Mouse (Mus musculus) heart, embryonic 10.5 days (tissue): ENCODE measurements around the gene Hcn1. TPM values are rescaled to one million over a fixed set of nuclear protein-coding genes. Genes with fewer than 3 reads are reported as not detected.

Source experiments
- DNase-seq: peaks from one replicate; pipeline ENCODE4 v3.0.0-alpha.2; 2017; ENCODE audit warnings: low spot score
- H3K27ac ChIP-seq: fragments of 300-500 bp; sonication (generic); 2 replicates; pipeline ENCODE4 v1.5.1; 2016; ENCODE audit warnings: mild to moderate bottlenecking
- H3K27me3 ChIP-seq: fragments of 300-500 bp; sonication (generic); 2 replicates; pipeline ENCODE4 v1.6.1; 2016; ENCODE audit warnings: mild to moderate bottlenecking; ENCODE audit not compliant: poor library complexity, insufficient read depth, severe bottlenecking
- H3K36me3 ChIP-seq: fragments of 300-500 bp; sonication (generic); 2 replicates; pipeline ENCODE4 v1.6.1; 2016; ENCODE audit warnings: mild to moderate bottlenecking, moderate library complexity
- H3K4me1 ChIP-seq: fragments of 300-500 bp; sonication (generic); 2 replicates; pipeline ENCODE4 v1.6.1; 2016; ENCODE audit warnings: mild to moderate bottlenecking
- H3K4me3 ChIP-seq: fragments of 300-500 bp; sonication (generic); 2 replicates; pipeline ENCODE4 v1.5.1; 2016; ENCODE audit warnings: mild to moderate bottlenecking, moderate library complexity
- H3K9me3 ChIP-seq: fragments of 300-500 bp; sonication (generic); 2 replicates; pipeline ENCODE4 v1.6.1; 2016; ENCODE audit warnings: mild to moderate bottlenecking, moderate library complexity
- WGBS: fragments of 180-500 bp; shearing (Covaris S2); methylation state at CpG from one replicate; pipeline ENCODE4 v1.1.7; 2016; 5-methylcytosine and 5-hydroxymethylcytosine counted together
- polyA plus RNA-seq: library from polyadenylated mRNA; unstranded; fragments of >200 nt; fragmentation: Nextera tagmentation; extraction: Ambion mirVana; gene quantifications from 2 replicates; pipeline ENCODE4 v1.2.1, GENCODE M21; 2016

Hcn1 gene
- polyA plus RNA-seq, 1 experiment from 2014 or later, result 0.23 TPM

DNA sequence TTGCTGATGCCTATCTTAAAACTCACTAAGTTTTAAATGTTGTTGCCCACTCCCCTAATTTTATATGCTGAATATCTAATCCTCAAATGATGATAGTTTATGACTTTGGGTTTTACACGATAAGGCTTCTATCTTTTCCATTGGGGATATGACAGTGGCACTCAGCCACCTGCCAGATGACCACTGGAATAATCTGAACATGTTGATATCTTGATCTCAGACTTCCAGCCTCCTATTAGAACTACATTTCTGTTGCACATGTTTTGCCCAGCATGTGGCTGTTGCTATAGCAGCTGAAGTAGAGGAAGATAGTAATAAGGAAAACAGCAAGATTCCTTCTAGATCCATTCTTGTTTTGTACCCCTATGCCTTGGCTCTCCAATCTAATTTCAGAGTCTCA lies 336.6 kb downstream of the Hcn1 start:
- DNase-seq, result no peak
- H3K27me3 ChIP-seq, result no peaks in the 10 kb centered on the region
- no peaks in the 10 kb centered on the region for H3K9me3 ChIP-seq
- H3K4me3 ChIP-seq, result no peak overlapping the region
- no peaks in the 10 kb centered on the region for H3K36me3 ChIP-seq
- H3K27ac ChIP-seq, result no peak overlapping the region
- 80% methylated on average over 1 of the region's 1 CpGs for WGBS
- no peaks in the 10 kb centered on the region for H3K4me1 ChIP-seq

DNA sequence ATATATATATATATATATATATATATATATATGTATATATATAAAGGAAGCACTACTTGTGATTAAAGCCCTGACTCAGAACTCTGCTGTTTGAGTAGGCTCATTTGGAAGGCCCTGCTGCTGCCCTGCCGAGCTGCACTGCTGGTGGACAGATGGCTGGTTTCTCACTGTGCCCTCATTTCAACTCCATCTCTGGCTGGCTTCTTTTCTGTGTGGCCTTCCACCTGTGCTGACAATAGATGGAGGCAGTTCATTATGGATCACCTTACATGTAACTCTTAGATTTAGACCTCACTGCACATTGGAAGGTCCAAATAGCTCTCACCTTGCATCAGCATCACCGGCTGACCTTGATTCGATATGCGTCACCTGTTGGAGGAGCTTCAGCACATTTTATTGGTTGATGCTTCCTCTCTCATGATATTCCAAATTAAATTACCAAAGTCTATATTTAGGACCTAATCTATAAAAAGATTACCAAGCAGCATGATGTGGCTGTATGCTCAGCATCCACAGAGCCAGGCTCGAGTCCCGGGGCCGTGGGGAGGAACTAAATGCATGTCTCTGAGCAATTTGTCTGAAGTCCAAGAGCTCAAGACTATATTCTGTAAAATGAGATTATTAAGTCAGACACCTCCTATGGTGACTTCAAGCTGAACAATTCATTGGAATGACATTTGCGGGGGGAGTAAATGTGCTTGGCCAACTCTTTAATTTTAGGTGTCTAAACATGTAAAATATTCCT lies 338.6 kb downstream of the Hcn1 start:
- Histone ChIP-seq H3K9me3 (no peaks in the 10 kb centered on the region), H3K4me3 (no peak overlapping the region), H3K27me3 (no peaks in the 10 kb centered on the region), H3K4me1 (no peaks in the 10 kb centered on the region), H3K36me3 (no peaks in the 10 kb centered on the region), H3K27ac (no peak overlapping the region)
- 93% methylated on average over 8 of the region's 8 CpGs for WGBS
- no peak for DNase-seq

DNA sequence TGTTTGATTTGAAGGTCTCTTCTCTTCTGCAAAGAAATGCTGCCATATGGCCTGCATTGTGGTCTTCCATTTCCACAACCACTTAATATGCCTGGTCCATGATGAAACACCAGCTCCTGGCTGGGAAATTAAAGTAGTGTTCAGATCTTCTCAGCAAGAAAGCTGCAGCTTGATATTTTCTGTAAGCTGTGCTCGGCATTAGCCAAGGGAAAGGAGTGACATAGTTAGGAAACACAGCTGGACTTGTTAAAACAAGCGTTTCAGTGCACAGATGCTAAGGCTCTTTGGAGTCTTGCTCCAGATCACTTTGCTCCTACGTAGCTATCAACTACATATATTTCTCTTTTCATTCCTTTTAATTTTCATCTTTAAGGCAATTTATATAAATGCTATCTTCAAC lies 344.7 kb downstream of the Hcn1 start:
- Histone ChIP-seq H3K27me3 (no peaks in the 10 kb centered on the region), H3K36me3 (no peaks in the 10 kb centered on the region), H3K4me3 (no peak overlapping the region), H3K27ac (no peak overlapping the region), H3K9me3 (no peaks in the 10 kb centered on the region), H3K4me1 (no peaks in the 10 kb centered on the region)
- DNase-seq, result no peak
- WGBS, result 84% methylated on average over 3 of the region's 3 CpGs

DNA sequence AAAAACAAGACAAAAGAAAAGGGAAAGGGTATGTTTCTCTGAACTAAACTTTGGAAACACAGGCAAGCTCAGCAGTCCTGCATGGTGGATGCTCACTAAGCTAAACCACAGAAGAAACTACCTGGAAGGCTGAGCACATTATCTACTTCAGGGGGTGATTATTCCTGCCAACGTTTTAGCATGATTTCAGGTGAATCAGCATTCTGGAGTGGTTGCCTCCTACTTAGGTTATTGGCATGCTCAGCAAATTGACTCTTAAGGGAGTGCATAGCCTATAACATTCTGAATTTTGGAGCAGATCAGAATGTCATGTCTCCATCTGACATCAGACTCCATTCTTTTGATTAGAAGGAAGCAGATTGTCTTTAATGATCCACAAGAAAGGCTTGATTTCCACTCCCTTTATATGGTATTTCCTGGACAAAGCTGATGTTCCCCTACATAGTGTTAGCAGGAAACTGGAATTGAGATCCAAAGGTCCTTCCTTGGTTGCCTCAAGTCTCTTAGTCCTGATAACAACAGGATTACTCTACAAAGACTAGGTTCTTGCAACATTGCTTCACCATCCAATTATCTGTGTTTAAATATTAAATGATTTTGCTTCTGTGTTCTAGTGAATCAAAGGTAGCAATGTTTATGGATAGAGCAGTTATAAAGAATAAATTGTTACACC lies 345.7 kb downstream of the Hcn1 start:
- H3K36me3 ChIP-seq, result no peaks in the 10 kb centered on the region
- no peaks in the 10 kb centered on the region for H3K27me3 ChIP-seq
- WGBS, result 60% methylated on average over 1 of the region's 1 CpGs
- H3K27ac ChIP-seq, result no peak overlapping the region
- no peak for DNase-seq
- H3K4me1 ChIP-seq, result no peaks in the 10 kb centered on the region
- no peak overlapping the region for H3K4me3 ChIP-seq
- no peaks in the 10 kb centered on the region for H3K9me3 ChIP-seq

DNA sequence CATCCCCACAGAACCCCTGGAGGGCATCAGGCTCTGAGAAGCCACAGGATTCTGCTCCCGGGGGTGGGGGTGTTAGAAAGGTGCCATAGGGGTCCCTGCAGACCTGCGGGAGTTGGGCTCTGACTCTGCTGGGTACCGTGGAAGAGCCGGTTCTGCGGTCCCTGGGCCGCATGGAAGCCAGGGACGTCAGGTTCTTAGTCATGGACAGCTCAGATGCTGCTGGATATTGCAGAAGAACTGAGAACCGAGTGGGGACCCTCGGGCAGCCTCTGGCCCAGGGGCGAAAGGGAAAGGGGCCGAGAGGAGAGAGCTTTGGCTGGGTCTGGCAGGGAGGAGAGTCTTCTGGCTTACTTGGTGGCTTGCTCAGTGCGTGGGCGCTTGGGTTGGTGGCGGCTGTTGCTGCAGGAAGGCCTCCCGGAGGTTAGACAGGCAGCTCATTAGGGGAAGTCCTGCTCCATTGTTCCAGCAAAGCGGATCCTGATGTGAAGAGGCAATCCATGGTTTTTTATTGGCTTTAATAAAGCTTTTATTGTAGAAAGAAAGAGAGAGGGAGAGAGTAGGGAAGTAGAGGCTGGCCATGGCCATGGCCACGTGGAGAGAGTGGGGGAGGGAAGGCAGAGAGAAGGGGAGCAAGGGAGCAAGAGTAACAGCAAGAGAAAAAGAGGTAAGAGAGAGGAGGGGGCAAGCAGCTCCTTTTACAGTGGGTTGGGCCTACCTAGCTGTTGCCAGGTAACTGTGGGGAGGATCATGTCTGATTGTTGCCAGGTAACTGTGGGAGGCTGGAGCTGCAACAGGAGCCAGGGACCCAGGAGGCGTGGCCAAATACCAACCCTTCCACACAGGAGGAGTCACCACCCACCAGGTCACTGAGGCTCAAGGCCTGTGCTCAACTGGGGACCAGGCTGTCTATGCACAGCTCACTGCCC lies 356.6 kb downstream of the Hcn1 start:
- 8% methylated on average over 18 of the region's 18 CpGs for WGBS
- peak; percentile 76 for DNase-seq
- peak overlapping the region; percentile 52 for H3K4me3 ChIP-seq
- H3K27me3 ChIP-seq, result no peaks in the 10 kb centered on the region
- no peaks in the 10 kb centered on the region for H3K9me3 ChIP-seq
- no peaks in the 10 kb centered on the region for H3K36me3 ChIP-seq
- peaks cover 10% of the 10 kb centered on the region; the same call in 1 of the 2 replicates for H3K4me1 ChIP-seq
- H3K27ac ChIP-seq, result peak overlapping the region; percentile 53

DNA sequence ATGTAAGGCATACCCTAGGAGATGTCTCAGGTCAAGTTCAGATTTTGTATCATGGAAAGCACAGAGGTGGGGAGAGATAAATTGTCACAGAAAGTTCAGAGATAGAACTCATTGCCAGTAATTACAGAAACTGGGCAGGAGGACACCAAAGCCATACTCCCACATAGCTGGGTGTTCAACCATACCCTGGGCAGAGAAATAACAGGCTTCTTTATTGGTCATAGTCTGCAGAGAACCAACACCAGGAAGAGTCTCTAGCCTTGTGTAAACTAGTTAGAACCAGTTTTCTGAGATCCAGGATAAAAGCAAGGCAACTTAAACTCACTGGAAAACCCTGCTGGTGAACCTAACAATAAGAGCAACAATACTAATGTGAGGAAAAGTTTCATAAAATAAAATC lies 362.5 kb downstream of the Hcn1 start:
- Histone ChIP-seq H3K27ac (no peak overlapping the region), H3K4me1 (no peaks in the 10 kb centered on the region), H3K27me3 (no peaks in the 10 kb centered on the region), H3K36me3 (no peaks in the 10 kb centered on the region), H3K9me3 (no peaks in the 10 kb centered on the region), H3K4me3 (no peak overlapping the region)
- DNase-seq, result no peak

GRCm38 (mm10) chr13:117975382-117975781 lies 373.3 kb downstream of the Hcn1 start:
- Histone ChIP-seq H3K27me3 (no peaks in the 10 kb centered on the region), H3K36me3 (no peaks in the 10 kb centered on the region), H3K4me3 (no peak overlapping the region), H3K27ac (no peak overlapping the region), H3K9me3 (no peaks in the 10 kb centered on the region), H3K4me1 (no peaks in the 10 kb centered on the region)
- WGBS, result 65% methylated on average over 7 of the region's 7 CpGs
- DNase-seq, result no peak

GRCm38 (mm10) chr13:117975823-117976222 lies 373.7 kb downstream of the Hcn1 start:
- Histone ChIP-seq H3K4me1 (no peaks in the 10 kb centered on the region), H3K27ac (no peak overlapping the region), H3K36me3 (no peaks in the 10 kb centered on the region), H3K4me3 (no peak overlapping the region), H3K27me3 (no peaks in the 10 kb centered on the region), H3K9me3 (no peaks in the 10 kb centered on the region)
- WGBS, result 58% methylated on average over 10 of the region's 10 CpGs
- DNase-seq, result no peak

GRCm38 (mm10) chr13:117984339-117984738 lies 382.2 kb downstream of the Hcn1 start:
- Histone ChIP-seq H3K27ac (no peak overlapping the region), H3K4me1 (no peaks in the 10 kb centered on the region), H3K27me3 (no peaks in the 10 kb centered on the region), H3K9me3 (no peaks in the 10 kb centered on the region), H3K4me3 (no peak overlapping the region), H3K36me3 (no peaks in the 10 kb centered on the region)
- 73% methylated on average over 2 of the region's 2 CpGs for WGBS
- no peak for DNase-seq

- Histone ChIP-seq H3K4me1 (no peaks in the 10 kb centered on the region), H3K9me3 (no peaks in the 10 kb centered on the region), H3K36me3 (no peaks in the 10 kb centered on the region), H3K4me3 (no peak overlapping the region), H3K27me3 (no peaks in the 10 kb centered on the region), H3K27ac (no peak overlapping the region)
- 82% methylated on average over 2 of the region's 2 CpGs for WGBS
- DNase-seq, result no peak
These were observed 397.8 kb downstream of the Hcn1 start for GRCm38 (mm10) chr13:117999767-118000488.

GRCm38 (mm10) chr13:118000538-118000937 lies 398.4 kb downstream of the Hcn1 start:
- no peaks in the 10 kb centered on the region for H3K36me3 ChIP-seq
- H3K27me3 ChIP-seq, result no peaks in the 10 kb centered on the region
- no peak for DNase-seq
- no peaks in the 10 kb centered on the region for H3K9me3 ChIP-seq
- H3K27ac ChIP-seq, result no peak overlapping the region
- WGBS, result 72% methylated on average over 2 of the region's 2 CpGs
- no peak overlapping the region for H3K4me3 ChIP-seq
- H3K4me1 ChIP-seq, result no peaks in the 10 kb centered on the region

GRCm38 (mm10) chr13:118021176-118021575 lies 419.1 kb downstream of the Hcn1 start:
- Histone ChIP-seq H3K4me3 (no peak overlapping the region), H3K36me3 (no peaks in the 10 kb centered on the region), H3K9me3 (no peaks in the 10 kb centered on the region), H3K27me3 (no peaks in the 10 kb centered on the region), H3K27ac (no peak overlapping the region), H3K4me1 (0 out of 2 replicates have a peak, but pooled peaks cover 3% of the 10 kb centered on the region)
- DNase-seq, result no peak
- 71% methylated on average over 1 of the region's 1 CpGs for WGBS
